Mouse (Mus musculus) heart, adult 2 months (tissue): Measurements from ENCODE around the gene Cenpc1.

ENCODE experiments used
- CTCF ChIP-seq: fragments of 200-600 bp; IDR thresholded peaks from 2 replicates; pipeline ENCODE4 v1.8.1; 2022; ENCODE audit warnings: antibody characterized with exemption, mild to moderate bottlenecking, moderate library complexity
- POLR2A ChIP-seq: fragments of 200-500 bp; IDR thresholded peaks from 2 replicates; pipeline ENCODE4 v1.6.1; 2011; ENCODE audit warnings: mild to moderate bottlenecking, low read depth, low read length, control low read depth; ENCODE audit not compliant: insufficient read depth

GRCm38 (mm10) chr5:86068451-86068850, 3.1 kb upstream of the Cenpc1 start:
- TF ChIP-seq POLR2A (no peak), CTCF (no peak)
